Mouse (Mus musculus): ENCODE data around the gene Exosc3. TPM values are rescaled to one million over a fixed set of nuclear protein-coding genes. Genes with fewer than 3 reads are reported as not detected.

The Exosc3 gene
- total and polyA plus RNA-seq, 2 experiments from 2014 or later, result 26.8 to 28.1 TPM

- Histone ChIP-seq H3K27ac (ENCODE audit: low read depth, low read length) (no peak overlapping the region), H3K4me2 (ENCODE audit: low read depth) (no peak overlapping the region), H3K9me3 (ENCODE audit: low read length) (no peaks in the 10 kb centered on the region), H3K4me3 (ENCODE audit: low read depth, low read length) (no peak overlapping the region), H3K9ac (no peak overlapping the region), H3K27me3 (ENCODE audit: insufficient read depth, low read length) (no peaks in the 10 kb centered on the region), H3K4me1 (ENCODE audit: insufficient read depth) (no peaks in the 10 kb centered on the region), H3K36me3 (ENCODE audit: insufficient read depth) (no peaks in the 10 kb centered on the region)
- ATAC-seq, result peak; percentile 74
- peak; percentile 82 for DNase-seq
- WGBS, result 20% methylated on average over 4 of the region's 4 CpGs
- TF ChIP-seq CTCF (IDR thresholded peaks at IDR 0.05; ENCODE audit: low read depth), result peak; percentile 98
Observed at GRCm38 (mm10) chr4:45279981-45280548, 62.5 kb downstream of the Exosc3 start.

GRCm38 (mm10) chr4:45279292-45279691 is 63.2 kb downstream of the Exosc3 start:
- Histone ChIP-seq H3K9me3 (ENCODE audit: low read length) (no peaks in the 10 kb centered on the region), H3K36me3 (ENCODE audit: insufficient read depth) (no peaks in the 10 kb centered on the region), H3K9ac (no peak overlapping the region), H3K27me3 (ENCODE audit: insufficient read depth, low read length) (no peaks in the 10 kb centered on the region), H3K4me1 (ENCODE audit: insufficient read depth) (no peaks in the 10 kb centered on the region), H3K4me2 (ENCODE audit: low read depth) (no peak overlapping the region), H3K27ac (ENCODE audit: low read depth, low read length) (no peak overlapping the region), H3K4me3 (ENCODE audit: low read depth, low read length) (no peak overlapping the region)
- DNase-seq (no peak), ATAC-seq (peak; percentile 61)
- TF ChIP-seq CTCF (IDR thresholded peaks at IDR 0.05; ENCODE audit: low read depth), result peak; percentile 41
- 61% methylated on average over 8 of the region's 8 CpGs for WGBS

GRCm38 (mm10) chr4:45275770-45276169 is 66.8 kb downstream of the Exosc3 start:
- Histone ChIP-seq H3K4me3 (ENCODE audit: low read depth, low read length) (no peak overlapping the region), H3K4me2 (ENCODE audit: low read depth) (no peak overlapping the region), H3K4me1 (ENCODE audit: insufficient read depth) (0 out of 2 replicates have a peak, but pooled peaks cover 3% of the 10 kb centered on the region), H3K36me3 (ENCODE audit: insufficient read depth) (no peaks in the 10 kb centered on the region), H3K9me3 (ENCODE audit: low read length) (no peaks in the 10 kb centered on the region), H3K9ac (no peak overlapping the region), H3K27me3 (ENCODE audit: insufficient read depth, low read length) (no peaks in the 10 kb centered on the region), H3K27ac (ENCODE audit: low read depth, low read length) (no peak overlapping the region)
- TF ChIP-seq CTCF (IDR thresholded peaks at IDR 0.05; ENCODE audit: low read depth), result no peak
- 89% methylated on average over 8 of the region's 8 CpGs for WGBS
- DNase-seq (no peak), ATAC-seq (no peak)

GRCm38 (mm10) chr4:45271041-45271452 is 71.5 kb downstream of the Exosc3 start:
- H3K4me3 ChIP-seq (ENCODE audit: low read depth, low read length), result no peak overlapping the region
- 47% methylated on average over 10 of the region's 10 CpGs for whole genome bisulfite sequencing
- DNase-seq (peak; percentile 80), ATAC-seq (peak; percentile 95)
- no peaks in the 10 kb centered on the region for H3K36me3 ChIP-seq (ENCODE audit: insufficient read depth)
- H3K9ac ChIP-seq, result no peak overlapping the region
- peak overlapping the region; percentile 23; the same call in 1 of the 2 replicates for H3K27ac ChIP-seq (ENCODE audit: low read depth, low read length)
- 0 out of 2 replicates have a peak, but pooled peaks cover 3% of the 10 kb centered on the region for H3K4me1 ChIP-seq (ENCODE audit: insufficient read depth)
- no peaks in the 10 kb centered on the region for H3K9me3 ChIP-seq (ENCODE audit: low read length)
- TF ChIP-seq CTCF (IDR thresholded peaks at IDR 0.05; ENCODE audit: low read depth), result no peak
- H3K4me2 ChIP-seq (ENCODE audit: low read depth), result no peak overlapping the region
- H3K27me3 ChIP-seq (ENCODE audit: insufficient read depth, low read length), result no peaks in the 10 kb centered on the region

- Histone ChIP-seq H3K9me3 (ENCODE audit: low read length) (no peaks in the 10 kb centered on the region), H3K4me3 (ENCODE audit: low read depth, low read length) (no peak overlapping the region), H3K9ac (no peak overlapping the region), H3K27me3 (ENCODE audit: insufficient read depth, low read length) (no peaks in the 10 kb centered on the region), H3K4me1 (ENCODE audit: insufficient read depth) (0 out of 2 replicates have a peak, but pooled peaks cover 3% of the 10 kb centered on the region), H3K27ac (ENCODE audit: low read depth, low read length) (no peak overlapping the region), H3K4me2 (ENCODE audit: low read depth) (no peak overlapping the region), H3K36me3 (ENCODE audit: insufficient read depth) (no peaks in the 10 kb centered on the region)
- TF ChIP-seq CTCF (IDR thresholded peaks at IDR 0.05; ENCODE audit: low read depth), result no peak
- ATAC-seq (no peak), DNase-seq (no peak)
- WGBS, result 77% methylated on average over 3 of the region's 3 CpGs
Observed at GRCm38 (mm10) chr4:45267883-45268282, 74.6 kb downstream of the Exosc3 start.

Other genes with a start within 250 kb of the Exosc3 start
- gene Tomm5, start 234.6 kb downstream of the Exosc3 start, total RNA-seq (2014; rRNA removed), result 114 and 143 TPM in 2 replicates
- 208 and 264 TPM in 2 replicates for gene Tomm5, start 234.6 kb downstream of the Exosc3 start, polyA plus RNA-seq (2015; fragmentation: Nextera tagmentation; extraction: Ambion mirVana)
- gene Frmpd1, start 157.9 kb downstream of the Exosc3 start, total RNA-seq (2014; rRNA removed), result 4.8 and 5.3 TPM in 2 replicates
- gene Frmpd1, start 157.9 kb downstream of the Exosc3 start, polyA plus RNA-seq (2015; fragmentation: Nextera tagmentation; extraction: Ambion mirVana), result 1.6 and 2.7 TPM in 2 replicates
- 16.6 and 18.3 TPM in 2 replicates for gene Trmt10b, start 45.6 kb downstream of the Exosc3 start, total RNA-seq (2014; rRNA removed)
- gene Trmt10b, start 45.6 kb downstream of the Exosc3 start, polyA plus RNA-seq (2015; fragmentation: Nextera tagmentation; extraction: Ambion mirVana), result 16.9 and 23.8 TPM in 2 replicates
- gene Dcaf10, start 631 bp downstream of the Exosc3 start, total RNA-seq (2014; rRNA removed), result 17.0 and 22.6 TPM in 2 replicates
- 7.5 and 9.6 TPM in 2 replicates for gene Dcaf10, start 631 bp downstream of the Exosc3 start, polyA plus RNA-seq (2015; fragmentation: Nextera tagmentation; extraction: Ambion mirVana)
- 94.6 and 128 TPM in 2 replicates for gene Slc25a51, start 66.0 kb upstream of the Exosc3 start, total RNA-seq (2014; rRNA removed)
- gene Slc25a51, start 66.0 kb upstream of the Exosc3 start, polyA plus RNA-seq (2015; fragmentation: Nextera tagmentation; extraction: Ambion mirVana), result 76.8 and 83.9 TPM in 2 replicates
- 26.7 and 32.6 TPM in 2 replicates for gene Shb, start 189.7 kb upstream of the Exosc3 start, total RNA-seq (2014; rRNA removed)
- 8.5 and 8.6 TPM in 2 replicates for gene Shb, start 189.7 kb upstream of the Exosc3 start, polyA plus RNA-seq (2015; fragmentation: Nextera tagmentation; extraction: Ambion mirVana)